Mouse (Mus musculus): Measurements from ENCODE around the gene Papss1. TPM values are rescaled to one million over a fixed set of nuclear protein-coding genes. Genes with fewer than 3 reads are reported as not detected.
A peak's percentile ranks its signal among the peaks of the same experiment; 100 is the strongest.
"Not testable (repeated sequence)": the region's sequence is repeated elsewhere in the genome, so short reads cannot be mapped to it uniquely, and the experiment has no call there.

The Papss1 gene
- polyA plus RNA-seq, 1 experiment from 2014 or later: 40.4 TPM

- Histone ChIP-seq H3K27ac (ENCODE audit: low read length) (no peak overlapping the region), H3K4me1 (ENCODE audit: control insufficient read depth, insufficient read depth, low read length) (no peaks in the 10 kb centered on the region), H3K36me3 (ENCODE audit: control insufficient read depth, insufficient read depth) (no peaks in the 10 kb centered on the region), H3K9me3 (replicated peaks; ENCODE audit: control insufficient read depth, low read length) (peaks cover 2% of the 10 kb centered on the region; the same call in 1 of the 2 replicates), H3K27me3 (ENCODE audit: control insufficient read depth, insufficient read depth, low read length) (no peaks in the 10 kb centered on the region), H3K9ac (ENCODE audit: low read length) (no peak overlapping the region), H3K4me3 (ENCODE audit: low read length) (no peak overlapping the region), H3K4me2 (ENCODE audit: low read depth, low read length) (no peak overlapping the region)
- ATAC-seq (replicated peaks; ENCODE audit: extremely low read depth, insufficient read depth, low FRiP score): no peak
- 94% methylated on average over 13 of the region's 13 CpGs for WGBS
Measured at GRCm38 (mm10) chr3:131541244-131541942, 23.2 kb upstream of the Papss1 start.

DNA sequence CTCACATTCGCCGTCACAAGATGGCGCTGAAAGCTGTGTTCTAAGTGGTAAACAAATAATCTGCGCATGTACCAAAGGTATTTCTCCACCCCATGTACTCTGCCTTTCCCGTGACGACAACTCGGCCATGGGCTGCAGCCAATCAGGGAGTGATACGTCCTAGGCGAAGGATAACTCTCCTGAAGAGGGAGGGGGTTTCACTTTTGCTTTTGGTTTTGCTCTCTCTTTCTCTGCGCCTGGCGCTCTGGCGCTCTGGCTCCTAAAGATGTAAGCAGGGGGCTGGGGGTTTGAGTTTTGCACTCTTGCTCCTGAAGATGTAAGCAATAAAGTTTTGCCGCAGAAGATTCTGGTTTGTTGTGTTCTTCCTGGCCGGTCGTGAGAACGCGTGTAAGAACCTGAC lies 17.0 kb upstream of the Papss1 start:
- not testable (repeated sequence) for H3K27ac ChIP-seq (ENCODE audit: low read length); H3K4me3 ChIP-seq (ENCODE audit: low read length); H3K9me3 ChIP-seq (replicated peaks; ENCODE audit: control insufficient read depth, low read length); ATAC-seq (replicated peaks; ENCODE audit: extremely low read depth, insufficient read depth, low FRiP score); H3K4me2 ChIP-seq (ENCODE audit: low read depth, low read length); H3K9ac ChIP-seq (ENCODE audit: low read length); H3K27me3 ChIP-seq (ENCODE audit: control insufficient read depth, insufficient read depth, low read length); H3K4me1 ChIP-seq (ENCODE audit: control insufficient read depth, insufficient read depth, low read length); H3K36me3 ChIP-seq (ENCODE audit: control insufficient read depth, insufficient read depth)
- WGBS: 91% methylated on average over 17 of the region's 17 CpGs

GRCm38 (mm10) chr3:131550046-131550445 lies 14.5 kb upstream of the Papss1 start:
- no peak overlapping the region for H3K4me3 ChIP-seq (ENCODE audit: low read length)
- H3K4me2 ChIP-seq (ENCODE audit: low read depth, low read length): no peak overlapping the region
- no peaks in the 10 kb centered on the region for H3K36me3 ChIP-seq (ENCODE audit: control insufficient read depth, insufficient read depth)
- 72% methylated on average over 4 of the region's 4 CpGs for WGBS
- no peak overlapping the region for H3K27ac ChIP-seq (ENCODE audit: low read length)
- no peak overlapping the region for H3K9ac ChIP-seq (ENCODE audit: low read length)
- no peak for ATAC-seq (replicated peaks; ENCODE audit: extremely low read depth, insufficient read depth, low FRiP score)
- no peaks in the 10 kb centered on the region for H3K4me1 ChIP-seq (ENCODE audit: control insufficient read depth, insufficient read depth, low read length)
- H3K9me3 ChIP-seq (replicated peaks; ENCODE audit: control insufficient read depth, low read length): no peaks in the 10 kb centered on the region
- H3K27me3 ChIP-seq (ENCODE audit: control insufficient read depth, insufficient read depth, low read length): no peaks in the 10 kb centered on the region

GRCm38 (mm10) chr3:131552349-131553254 lies 12.0 kb upstream of the Papss1 start:
- Histone ChIP-seq H3K4me1 (ENCODE audit: control insufficient read depth, insufficient read depth, low read length) (no peaks in the 10 kb centered on the region), H3K36me3 (ENCODE audit: control insufficient read depth, insufficient read depth) (no peaks in the 10 kb centered on the region), H3K9ac (ENCODE audit: low read length) (no peak overlapping the region), H3K4me2 (ENCODE audit: low read depth, low read length) (peak overlapping the region; percentile 42), H3K27ac (ENCODE audit: low read length) (no peak overlapping the region), H3K27me3 (ENCODE audit: control insufficient read depth, insufficient read depth, low read length) (no peaks in the 10 kb centered on the region), H3K9me3 (replicated peaks; ENCODE audit: control insufficient read depth, low read length) (no peaks in the 10 kb centered on the region), H3K4me3 (ENCODE audit: low read length) (no peak overlapping the region)
- no peak for ATAC-seq (replicated peaks; ENCODE audit: extremely low read depth, insufficient read depth, low FRiP score)
- 32% methylated on average over 9 of the region's 9 CpGs for WGBS

DNA sequence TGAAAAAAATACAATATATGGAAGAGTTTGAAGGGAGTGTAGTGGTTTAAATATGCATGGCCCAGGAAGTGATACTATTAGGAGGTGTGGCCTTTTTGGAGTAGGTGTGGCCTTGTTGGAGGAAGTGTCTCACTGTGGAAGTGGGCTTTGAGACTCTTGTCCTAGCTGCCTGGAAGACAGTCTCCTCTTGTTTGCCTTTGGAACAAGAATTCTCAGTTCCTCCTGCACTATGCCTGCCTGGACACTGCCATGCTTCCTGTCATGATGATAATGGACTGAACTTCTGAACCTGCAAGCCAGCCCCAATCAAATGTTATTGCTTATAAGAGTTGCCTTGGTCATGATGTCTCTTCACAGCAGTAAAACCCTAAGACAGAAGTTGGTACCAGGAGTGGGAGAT lies 8.8 kb upstream of the Papss1 start:
- ATAC-seq (replicated peaks; ENCODE audit: extremely low read depth, insufficient read depth, low FRiP score): no peak
- Histone ChIP-seq H3K36me3 (ENCODE audit: control insufficient read depth, insufficient read depth) (no peaks in the 10 kb centered on the region), H3K9me3 (replicated peaks; ENCODE audit: control insufficient read depth, low read length) (no peaks in the 10 kb centered on the region), H3K27me3 (ENCODE audit: control insufficient read depth, insufficient read depth, low read length) (no peaks in the 10 kb centered on the region), H3K9ac (ENCODE audit: low read length) (no peak overlapping the region), H3K4me3 (ENCODE audit: low read length) (no peak overlapping the region), H3K27ac (ENCODE audit: low read length) (no peak overlapping the region), H3K4me2 (ENCODE audit: low read depth, low read length) (no peak overlapping the region), H3K4me1 (ENCODE audit: control insufficient read depth, insufficient read depth, low read length) (no peaks in the 10 kb centered on the region)

DNA sequence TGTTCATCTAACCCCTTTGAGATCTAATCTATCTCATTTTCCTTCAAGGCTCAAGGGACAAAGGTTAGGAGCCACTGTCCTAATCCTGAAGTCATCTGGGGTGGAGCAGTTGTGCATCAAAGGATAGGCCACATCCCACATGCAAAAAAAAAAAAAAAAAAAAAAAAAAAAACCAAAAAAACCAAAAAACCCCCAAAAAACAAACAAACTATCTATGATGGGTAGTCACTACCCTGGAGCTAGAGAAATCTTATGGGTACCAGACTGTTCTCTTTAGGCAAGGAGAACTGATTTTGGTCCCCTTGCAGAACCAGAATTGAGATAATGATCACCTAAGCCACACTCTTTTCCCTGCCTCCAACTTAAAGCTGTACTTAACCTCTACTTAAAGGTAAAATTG lies 3.0 kb upstream of the Papss1 start:
- no peak overlapping the region for H3K27ac ChIP-seq (ENCODE audit: low read length)
- no peak for ATAC-seq (replicated peaks; ENCODE audit: extremely low read depth, insufficient read depth, low FRiP score)
- H3K4me1 ChIP-seq (ENCODE audit: control insufficient read depth, insufficient read depth, low read length): peaks cover 7% of the 10 kb centered on the region

DNA sequence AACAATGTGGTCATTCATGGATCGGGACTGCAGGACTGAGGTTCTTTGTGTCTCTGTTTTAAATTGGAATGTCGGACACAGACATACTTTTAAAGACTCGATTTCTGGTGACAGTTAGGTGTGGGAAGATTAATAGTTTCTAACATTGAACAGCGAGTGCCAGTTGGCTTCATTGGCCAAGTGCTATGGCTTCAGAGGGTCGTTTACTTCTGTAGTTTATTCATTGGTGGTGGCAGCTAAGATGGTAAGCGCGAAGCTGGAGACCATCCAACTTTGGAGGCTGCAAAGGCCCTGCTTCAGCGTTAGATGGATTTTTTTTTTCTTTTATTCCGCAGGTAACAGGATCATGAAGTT lies 666 bp downstream of the Papss1 start:
- peak overlapping the region; percentile 78 for H3K4me2 ChIP-seq (ENCODE audit: low read depth, low read length)
- no peaks in the 10 kb centered on the region for H3K9me3 ChIP-seq (replicated peaks; ENCODE audit: control insufficient read depth, low read length)
- no peaks in the 10 kb centered on the region for H3K36me3 ChIP-seq (ENCODE audit: control insufficient read depth, insufficient read depth)
- peaks cover 7% of the 10 kb centered on the region for H3K4me1 ChIP-seq (ENCODE audit: control insufficient read depth, insufficient read depth, low read length)
- H3K27ac ChIP-seq (ENCODE audit: low read length): peak overlapping the region; percentile 93
- no peaks in the 10 kb centered on the region for H3K27me3 ChIP-seq (ENCODE audit: control insufficient read depth, insufficient read depth, low read length)
- H3K9ac ChIP-seq (ENCODE audit: low read length): peak overlapping the region; percentile 93
- no peak for ATAC-seq (replicated peaks; ENCODE audit: extremely low read depth, insufficient read depth, low FRiP score)
- WGBS: 2% methylated on average over 9 of the region's 9 CpGs
- peak overlapping the region; percentile 92 for H3K4me3 ChIP-seq (ENCODE audit: low read length)

More for the DNA sequence above, 3.0 kb upstream of the Papss1 start:
- no peak overlapping the region for H3K4me3 ChIP-seq (ENCODE audit: low read length)
- no peak overlapping the region for H3K9ac ChIP-seq (ENCODE audit: low read length)
- no peaks in the 10 kb centered on the region for H3K36me3 ChIP-seq (ENCODE audit: control insufficient read depth, insufficient read depth)
- H3K4me2 ChIP-seq (ENCODE audit: low read depth, low read length): no peak overlapping the region
- H3K9me3 ChIP-seq (replicated peaks; ENCODE audit: control insufficient read depth, low read length): no peaks in the 10 kb centered on the region
- H3K27me3 ChIP-seq (ENCODE audit: control insufficient read depth, insufficient read depth, low read length): no peaks in the 10 kb centered on the region

DNA sequence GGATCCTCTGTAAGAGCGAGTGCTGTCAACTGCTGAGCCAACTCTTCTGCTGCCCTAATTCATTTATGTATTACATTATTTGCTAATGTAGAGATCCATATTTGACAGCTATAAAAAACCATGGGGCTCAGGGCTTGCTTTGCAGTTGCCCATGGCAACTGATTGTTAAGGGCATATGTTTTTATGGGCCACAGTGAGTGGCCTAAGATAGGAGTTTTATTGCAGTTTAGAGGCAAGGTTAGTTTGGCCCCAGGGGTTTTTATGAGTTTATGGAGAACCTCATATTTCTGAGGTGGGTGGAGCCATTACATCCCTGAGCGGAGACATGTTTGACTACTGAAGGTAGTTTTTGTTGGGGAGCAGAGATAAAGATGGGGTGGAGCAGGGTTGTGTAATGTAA lies 1.7 kb downstream of the Papss1 start:
- no peaks in the 10 kb centered on the region for H3K36me3 ChIP-seq (ENCODE audit: control insufficient read depth, insufficient read depth)
- H3K27ac ChIP-seq (ENCODE audit: low read length): no peak overlapping the region
- WGBS: 90% methylated on average over 2 of the region's 2 CpGs
- no peak for ATAC-seq (replicated peaks; ENCODE audit: extremely low read depth, insufficient read depth, low FRiP score)
- H3K4me2 ChIP-seq (ENCODE audit: low read depth, low read length): no peak overlapping the region
- no peak overlapping the region for H3K9ac ChIP-seq (ENCODE audit: low read length)
- peaks cover 7% of the 10 kb centered on the region for H3K4me1 ChIP-seq (ENCODE audit: control insufficient read depth, insufficient read depth, low read length)
- no peak overlapping the region for H3K4me3 ChIP-seq (ENCODE audit: low read length)
- H3K27me3 ChIP-seq (ENCODE audit: control insufficient read depth, insufficient read depth, low read length): no peaks in the 10 kb centered on the region
- no peaks in the 10 kb centered on the region for H3K9me3 ChIP-seq (replicated peaks; ENCODE audit: control insufficient read depth, low read length)

DNA sequence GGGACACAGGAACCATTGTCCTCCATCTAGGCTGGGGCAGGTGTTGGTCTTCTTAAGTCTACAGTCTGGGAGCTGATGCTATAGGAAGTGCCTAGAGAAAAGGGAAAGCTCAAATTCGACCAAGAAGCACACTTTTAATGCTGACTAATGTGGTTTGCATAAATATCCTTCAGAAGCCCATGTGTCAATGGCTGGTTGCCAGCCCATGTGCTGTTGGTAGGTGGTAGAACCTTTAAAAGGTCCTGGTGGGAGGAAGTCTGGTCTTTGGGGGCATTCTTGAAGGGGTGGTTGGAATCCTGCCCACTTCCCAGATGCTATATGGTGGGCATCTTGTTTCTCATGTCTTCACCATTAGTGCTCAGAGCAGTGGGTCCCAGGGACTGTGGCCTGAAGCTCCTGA lies 5.9 kb downstream of the Papss1 start:
- peaks cover 4% of the 10 kb centered on the region for H3K4me1 ChIP-seq (ENCODE audit: control insufficient read depth, insufficient read depth, low read length)
- no peak for ATAC-seq (replicated peaks; ENCODE audit: extremely low read depth, insufficient read depth, low FRiP score)

More for the DNA sequence above, 5.9 kb downstream of the Papss1 start:
- H3K27ac ChIP-seq (ENCODE audit: low read length): no peak overlapping the region
- WGBS: 53% methylated on average over 1 of the region's 1 CpGs
- no peak overlapping the region for H3K4me3 ChIP-seq (ENCODE audit: low read length)
- H3K9ac ChIP-seq (ENCODE audit: low read length): no peak overlapping the region
- no peaks in the 10 kb centered on the region for H3K9me3 ChIP-seq (replicated peaks; ENCODE audit: control insufficient read depth, low read length)
- H3K4me2 ChIP-seq (ENCODE audit: low read depth, low read length): no peak overlapping the region
- H3K27me3 ChIP-seq (ENCODE audit: control insufficient read depth, insufficient read depth, low read length): no peaks in the 10 kb centered on the region
- no peaks in the 10 kb centered on the region for H3K36me3 ChIP-seq (ENCODE audit: control insufficient read depth, insufficient read depth)
